Mouse (Mus musculus) bone marrow macrophage, adult 2 months (primary cell): ENCODE measurements around the gene Spsb3. TPM values are rescaled to one million over a fixed set of nuclear protein-coding genes. Genes with fewer than 3 reads are reported as not detected.

Experiments used
- H3K27ac ChIP-seq: 2 replicates; pipeline ENCODE4 v1.5.1; 2012; ENCODE audit warnings: low read depth, low read length; ENCODE audit not compliant: insufficient read depth
- H3K4me1 ChIP-seq: 2 replicates; pipeline ENCODE4 v1.6.1; 2012; ENCODE audit warnings: low read length; ENCODE audit not compliant: control insufficient read depth, insufficient read depth
- H3K4me3 ChIP-seq: 2 replicates; pipeline ENCODE4 v1.5.1; 2012; ENCODE audit warnings: mild to moderate bottlenecking, low read length, moderate library complexity; ENCODE audit not compliant: insufficient read depth
- CTCF ChIP-seq: IDR thresholded peaks from 2 replicates; pipeline ENCODE4 v1.5.1; 2012; ENCODE audit warnings: low read depth, mild to moderate bottlenecking, low read length, moderate library complexity
- POLR2A ChIP-seq: IDR thresholded peaks from 2 replicates; pipeline ENCODE4 v1.6.1; 2012; ENCODE audit warnings: mild to moderate bottlenecking, low read depth, low read length, borderline replicate concordance
- polyA plus RNA-seq: library from polyadenylated mRNA; stranded (reverse); fragments of >200 nt; gene quantifications from 2 replicates; pipeline ENCODE4 v1.2.4, GENCODE M21; 2012; ENCODE audit not compliant: missing spikeins, insufficient read depth, insufficient read length

The Spsb3 gene
- polyA plus RNA-seq, 1 experiment, result 21.3 TPM

GRCm38 (mm10) chr17:24907591-24907990 is 21.1 kb downstream of the Spsb3 start:
- Histone ChIP-seq H3K27ac (no peak overlapping the region), H3K4me3 (no peak overlapping the region), H3K4me1 (no peaks in the 10 kb centered on the region)
- TF ChIP-seq CTCF, result no peak
- no peak for TF ChIP-seq POLR2A

GRCm38 (mm10) chr17:24913984-24914383 is 27.5 kb downstream of the Spsb3 start:
- Histone ChIP-seq H3K4me1 (no peaks in the 10 kb centered on the region), H3K4me3 (no peak overlapping the region), H3K27ac (no peak overlapping the region)
- no peak for TF ChIP-seq POLR2A
- TF ChIP-seq CTCF, result no peak

GRCm38 (mm10) chr17:24923246-24923645 is 36.8 kb downstream of the Spsb3 start:
- Histone ChIP-seq H3K4me3 (no peak overlapping the region), H3K27ac (no peak overlapping the region), H3K4me1 (no peaks in the 10 kb centered on the region)
- TF ChIP-seq CTCF (no peak), POLR2A (no peak)

GRCm38 (mm10) chr17:24929506-24929905 is 43.1 kb downstream of the Spsb3 start:
- H3K4me1 ChIP-seq, result peaks cover 12% of the 10 kb centered on the region
- no peak overlapping the region for H3K27ac ChIP-seq
- TF ChIP-seq POLR2A (no peak), CTCF (no peak)
- no peak overlapping the region for H3K4me3 ChIP-seq

- TF ChIP-seq CTCF (no peak), POLR2A (no peak)
- Histone ChIP-seq H3K4me1 (peaks cover 25% of the 10 kb centered on the region), H3K27ac (no peak overlapping the region), H3K4me3 (no peak overlapping the region)
Measured at GRCm38 (mm10) chr17:24932431-24932830, 46.0 kb downstream of the Spsb3 start.

- H3K4me3 ChIP-seq, result no peak overlapping the region
- peaks cover 25% of the 10 kb centered on the region for H3K4me1 ChIP-seq
- TF ChIP-seq POLR2A (no peak), CTCF (no peak)
- no peak overlapping the region for H3K27ac ChIP-seq
Measured at GRCm38 (mm10) chr17:24933163-24933562, 46.7 kb downstream of the Spsb3 start.

GRCm38 (mm10) chr17:24934926-24935325 is 48.5 kb downstream of the Spsb3 start:
- Histone ChIP-seq H3K4me3 (peak overlapping the region; percentile 96; the same call in 1 of the 2 replicates), H3K27ac (no peak overlapping the region), H3K4me1 (peaks cover 16% of the 10 kb centered on the region)
- no peak for TF ChIP-seq CTCF
- no peak for TF ChIP-seq POLR2A

- TF ChIP-seq CTCF (no peak), POLR2A (no peak)
- peak overlapping the region; percentile 96 for H3K4me3 ChIP-seq
- peaks cover 16% of the 10 kb centered on the region for H3K4me1 ChIP-seq
- H3K27ac ChIP-seq, result no peak overlapping the region
Measured at GRCm38 (mm10) chr17:24935666-24936065, 49.2 kb downstream of the Spsb3 start.

GRCm38 (mm10) chr17:24936259-24937237 is 50.1 kb downstream of the Spsb3 start, which contains the start of gene Mapk8ip3:
Mapk8ip3 (minus strand) TSS chr17:24936977.
- peak within 1 kb of the TSS; percentile 96 for H3K4me3 ChIP-seq
- H3K27ac ChIP-seq, result peak within 1 kb of the TSS; percentile 79
- H3K4me1 ChIP-seq, result peaks cover 16% of the 10 kb centered on the region
- TF ChIP-seq CTCF, result no peak
- no peak for TF ChIP-seq POLR2A

GRCm38 (mm10) chr17:24937266-24937665 is 50.8 kb downstream of the Spsb3 start:
- peak overlapping the region; percentile 79 for H3K27ac ChIP-seq
- H3K4me1 ChIP-seq, result peaks cover 16% of the 10 kb centered on the region
- H3K4me3 ChIP-seq, result peak overlapping the region; percentile 96
- TF ChIP-seq POLR2A (no peak), CTCF (no peak)

Other genes with a start within 250 kb of the Spsb3 start
- 0.98 TPM in 1 of 2 replicates, not detected in the other for gene Slc9a3r2, start 236.3 kb upstream of the Spsb3 start, polyA plus RNA-seq
- not detected in 2 replicates for gene Npw, start 228.2 kb upstream of the Spsb3 start, polyA plus RNA-seq
- 28.0 and 29.6 TPM in 2 replicates for gene Zfp598, start 217.0 kb upstream of the Spsb3 start, polyA plus RNA-seq
- 0.41 and 0.79 TPM in 2 replicates for gene Syngr3, start 196.7 kb upstream of the Spsb3 start, polyA plus RNA-seq
- 21.6 and 22.0 TPM in 2 replicates for gene Gfer, start 190.5 kb upstream of the Spsb3 start, polyA plus RNA-seq
- 3.9 and 6.0 TPM in 2 replicates for gene Noxo1, start 190.4 kb upstream of the Spsb3 start, polyA plus RNA-seq
- 11.7 and 16.9 TPM in 2 replicates for gene Tbl3, start 179.0 kb upstream of the Spsb3 start, polyA plus RNA-seq
- not detected in 2 replicates for gene Rnf151, start 168.6 kb upstream of the Spsb3 start, polyA plus RNA-seq
- gene Rps2, start 168.5 kb upstream of the Spsb3 start, polyA plus RNA-seq, result 685 and 784 TPM in 2 replicates
- gene Ndufb10, start 162.2 kb upstream of the Spsb3 start, polyA plus RNA-seq, result 164 and 191 TPM in 2 replicates
- gene Rpl3l, start 158.8 kb upstream of the Spsb3 start, polyA plus RNA-seq, result not detected in 2 replicates
- gene Msrb1, start 150.0 kb upstream of the Spsb3 start, polyA plus RNA-seq, result 214 and 223 TPM in 2 replicates
- gene Hs3st6, start 133.7 kb upstream of the Spsb3 start, polyA plus RNA-seq, result not detected in 2 replicates
- not detected in 2 replicates for gene Meiob, start 82.4 kb upstream of the Spsb3 start, polyA plus RNA-seq
- 39.7 and 44.9 TPM in 2 replicates for gene Hagh, start 46.5 kb upstream of the Spsb3 start, polyA plus RNA-seq
- gene Fahd1, start 36.3 kb upstream of the Spsb3 start, polyA plus RNA-seq, result 9.0 and 9.1 TPM in 2 replicates
- not detected in 2 replicates for gene Igfals, start 20.6 kb upstream of the Spsb3 start, polyA plus RNA-seq
- 39.0 and 40.3 TPM in 2 replicates for gene Nubp2, start 294 bp upstream of the Spsb3 start, polyA plus RNA-seq
- 5.9 and 7.1 TPM in 2 replicates for gene Eme2, start 8.4 kb downstream of the Spsb3 start, polyA plus RNA-seq
- gene Mrps34, start 8.5 kb downstream of the Spsb3 start, polyA plus RNA-seq, result 25.6 and 34.9 TPM in 2 replicates
- 37.2 and 38.5 TPM in 2 replicates for gene Nme3, start 9.9 kb downstream of the Spsb3 start, polyA plus RNA-seq
- gene Mapk8ip3, start 50.3 kb downstream of the Spsb3 start, polyA plus RNA-seq, result 56.7 and 64.0 TPM in 2 replicates
- gene Jpt2, start 74.0 kb downstream of the Spsb3 start, polyA plus RNA-seq, result 35.7 and 42.4 TPM in 2 replicates
- gene Cramp1l, start 129.1 kb downstream of the Spsb3 start, polyA plus RNA-seq, result 16.0 and 17.3 TPM in 2 replicates
- gene Ift140, start 129.4 kb downstream of the Spsb3 start, polyA plus RNA-seq, result 16.8 and 20.4 TPM in 2 replicates
- 0.80 TPM in 1 of 2 replicates, not detected in the other for gene Tmem204, start 196.9 kb downstream of the Spsb3 start, polyA plus RNA-seq
- gene Telo2, start 229.3 kb downstream of the Spsb3 start, polyA plus RNA-seq, result 8.3 and 9.5 TPM in 2 replicates
- not detected in 2 replicates for gene Ptx4, start 234.1 kb downstream of the Spsb3 start, polyA plus RNA-seq
- 86.1 and 89.4 TPM in 2 replicates for gene Clcn7, start 246.7 kb downstream of the Spsb3 start, polyA plus RNA-seq